Mouse (Mus musculus) G1E (cell line): Measurements from ENCODE around the gene Plxnc1. TPM values are rescaled to one million over a fixed set of nuclear protein-coding genes. Genes with fewer than 3 reads are reported as not detected.

ENCODE experiments used
- ATAC-seq: 2 replicates; pipeline ENCODE4 v1.8.0; 2016; ENCODE audit warnings: mild to moderate bottlenecking; ENCODE audit not compliant: insufficient number of reproducible peaks, poor library complexity, low FRiP score, severe bottlenecking; ENCODE audit errors: extremely low read depth
- DNase-seq: peaks from one replicate; pipeline ENCODE4 v3.0.0; 2012; ENCODE audit warnings: low spot score
- H3K27me3 ChIP-seq: 2 replicates; pipeline ENCODE4 v1.6.1; 2012; ENCODE audit warnings: mild to moderate bottlenecking, low read length, inconsistent platforms; ENCODE audit not compliant: insufficient read depth
- H3K36me3 ChIP-seq: replicated peaks from 2 replicates; pipeline ENCODE3; 2012; ENCODE audit warnings: mild to moderate bottlenecking, inconsistent platforms
- H3K4me1 ChIP-seq: 2 replicates; pipeline ENCODE4 v1.6.1; 2012; ENCODE audit warnings: low read depth, low read length, inconsistent platforms, mixed read lengths; ENCODE audit not compliant: insufficient read depth
- H3K4me3 ChIP-seq: 2 replicates; pipeline ENCODE4 v1.5.1; 2012; ENCODE audit warnings: low read depth, mild to moderate bottlenecking, inconsistent platforms, low read length, moderate library complexity, mixed read lengths
- H3K9me3 ChIP-seq: replicated peaks from 2 replicates; pipeline ENCODE4 v1.6.1; 2012; ENCODE audit warnings: inconsistent platforms
- CTCF ChIP-seq: IDR thresholded peaks from 2 replicates; pipeline ENCODE4 v1.5.1; 2012; ENCODE audit warnings: low read depth, low read length, inconsistent platforms, mixed read lengths
- GATA1 ChIP-seq: IDR thresholded peaks from 2 replicates; pipeline ENCODE4 v1.6.1; 2012; ENCODE audit warnings: borderline replicate concordance, low read length, inconsistent platforms, mixed read lengths
- GATA2 ChIP-seq: IDR thresholded peaks from 2 replicates; pipeline ENCODE4 v1.6.1; 2012; ENCODE audit warnings: low read depth, low read length, inconsistent platforms, borderline replicate concordance
- POLR2AphosphoS5 ChIP-seq: IDR thresholded peaks from 2 replicates; pipeline ENCODE4 v1.6.1; 2012; ENCODE audit warnings: low read depth, low read length, inconsistent platforms; ENCODE audit not compliant: insufficient replicate concordance
- TAL1 ChIP-seq: conservative IDR thresholded peaks from 2 replicates; pipeline ENCODE4 v1.6.1; 2012; ENCODE audit warnings: low read depth, low read length, inconsistent platforms, mixed read lengths
- polyA plus RNA-seq: library from polyadenylated mRNA; stranded (reverse); fragments of >175 nt; gene quantifications from 2 replicates; pipeline ENCODE4 v1.2.3, GENCODE M21; 2012
- total RNA-seq, 2 experiments: library from RNA; stranded (forward) in 1 of 2; stranded (reverse) in 1 of 2; fragments of 200-1000 nt in 1 of 2; fragments of >200 nt in 1 of 2; fragmentation: Nextera tagmentation in 1 of 2; gene quantifications; 2 replicates each; pipeline ENCODE4 v1.2.3; 2014 to 2017

Gene Plxnc1
- total and polyA plus RNA-seq, 3 experiments: 23.0 to 163 (median 131) TPM

DNA sequence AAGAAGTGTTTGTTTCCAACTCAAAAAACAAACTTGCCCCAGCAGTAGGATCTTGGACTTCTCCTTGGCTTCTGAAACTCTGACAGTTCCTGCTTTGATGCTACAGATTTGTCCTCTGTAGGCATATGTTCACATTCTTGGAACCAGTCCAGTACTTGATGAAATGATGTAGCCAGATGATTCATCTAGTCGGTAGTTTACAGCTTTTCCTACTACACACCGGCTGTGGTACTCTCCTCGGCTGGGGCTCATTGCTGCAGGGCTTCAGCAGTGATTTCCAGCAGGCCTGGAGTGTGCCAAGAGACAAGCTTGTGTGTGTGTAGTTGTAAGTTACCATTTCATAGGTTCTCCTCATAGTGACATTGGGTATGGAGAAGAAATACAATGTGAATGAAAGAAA, 173.1 kb downstream of the Plxnc1 start:
- Histone ChIP-seq H3K4me3 (no peak overlapping the region), H3K9me3 (no peaks in the 10 kb centered on the region), H3K27me3 (no peaks in the 10 kb centered on the region), H3K4me1 (no peaks in the 10 kb centered on the region), H3K36me3 (peaks cover 42% of the 10 kb centered on the region)
- DNase-seq: no peak
- no peak for ATAC-seq
- TF ChIP-seq GATA2 (no peak), GATA1 (no peak)

DNA sequence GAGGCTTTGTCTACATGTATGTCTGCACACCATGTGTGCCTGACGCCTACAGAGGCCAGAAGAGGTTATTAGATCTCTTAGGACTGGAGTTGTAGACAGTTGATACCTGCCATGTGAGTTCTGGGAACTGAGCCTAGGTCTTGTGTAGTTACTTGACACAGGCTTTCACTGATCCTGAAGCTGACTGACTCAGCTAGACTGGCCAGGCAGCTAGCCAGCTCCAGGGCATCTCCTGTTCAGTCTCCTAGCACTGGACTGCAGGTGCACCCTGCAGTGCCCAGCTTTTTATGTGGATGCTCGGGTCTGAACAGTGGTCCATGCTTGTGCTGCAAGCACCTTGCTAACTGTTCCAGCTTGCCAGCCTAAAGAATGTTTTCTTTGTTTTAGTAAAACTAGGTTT, 197.6 kb downstream of the Plxnc1 start:
- no peaks in the 10 kb centered on the region for H3K9me3 ChIP-seq
- H3K4me3 ChIP-seq: no peak overlapping the region
- no peak for DNase-seq
- no peak for TF ChIP-seq TAL1
- TF ChIP-seq GATA1: no peak
- no peak for TF ChIP-seq POLR2AphosphoS5
- TF ChIP-seq GATA2: no peak
- TF ChIP-seq CTCF: no peak
- no peak for ATAC-seq
- no peaks in the 10 kb centered on the region for H3K4me1 ChIP-seq
- peaks cover 28% of the 10 kb centered on the region for H3K36me3 ChIP-seq
- no peaks in the 10 kb centered on the region for H3K27me3 ChIP-seq

DNA sequence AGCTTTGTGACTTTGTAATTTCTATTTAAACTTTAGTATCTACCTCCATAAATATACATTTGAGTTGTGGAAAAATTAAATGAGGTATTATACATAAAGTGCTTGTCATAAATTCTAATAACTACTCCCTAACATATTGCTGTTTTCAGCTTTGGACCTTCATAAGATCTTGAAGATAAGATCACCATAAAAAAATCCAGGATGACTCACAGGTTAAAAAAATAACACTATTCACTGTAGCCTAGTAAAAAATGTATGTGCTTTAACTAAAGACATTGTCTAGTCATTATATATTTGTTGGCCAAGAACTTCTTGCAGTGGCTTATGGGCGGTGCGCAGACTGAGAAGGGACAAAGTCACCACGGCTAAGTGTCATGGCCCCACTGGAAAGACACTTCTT, 203.2 kb downstream of the Plxnc1 start:
- no peak for ATAC-seq
- TF ChIP-seq CTCF: no peak
- no peak for TF ChIP-seq GATA2
- no peak for TF ChIP-seq POLR2AphosphoS5
- TF ChIP-seq TAL1: no peak
- TF ChIP-seq GATA1: no peak
- Histone ChIP-seq H3K36me3 (peaks cover 25% of the 10 kb centered on the region), H3K4me3 (no peak overlapping the region), H3K9me3 (no peaks in the 10 kb centered on the region), H3K4me1 (no peaks in the 10 kb centered on the region), H3K27me3 (no peaks in the 10 kb centered on the region)
- no peak for DNase-seq
